Mouse (Mus musculus) E14TG2a.4 (cell line): ENCODE data around the gene Gosr2.
"Not testable (repeated sequence)": the region's sequence is repeated elsewhere in the genome, so short reads cannot be mapped to it uniquely, and the experiment has no call there.

Experiments
- H3K27me3 ChIP-seq: 2 replicates; pipeline ENCODE4 v1.6.1; 2014; ENCODE audit warnings: low read length, control low read depth; ENCODE audit not compliant: insufficient read depth
- H3K36me3 ChIP-seq: 2 replicates; pipeline ENCODE4 v1.6.1; 2014; ENCODE audit warnings: low read length, control low read depth; ENCODE audit not compliant: insufficient read depth
- H3K4me1 ChIP-seq: replicated peaks from 2 replicates; pipeline ENCODE4 v1.6.1; 2014; ENCODE audit warnings: low read depth, low read length, control low read depth
- H3K4me3 ChIP-seq: replicated peaks from 2 replicates; pipeline ENCODE4 v1.5.1; 2014; ENCODE audit warnings: mild to moderate bottlenecking, low read length
- H3K9me3 ChIP-seq: 2 replicates; pipeline ENCODE4 v1.6.1; 2014; ENCODE audit warnings: low read length, control low read depth
- CTCF ChIP-seq: conservative IDR thresholded peaks from 2 replicates; pipeline ENCODE4 v1.5.1; 2014; ENCODE audit warnings: low read length
- NANOG ChIP-seq: IDR thresholded peaks from 2 replicates; pipeline ENCODE4 v1.6.1; 2014; ENCODE audit warnings: borderline replicate concordance, low read length, mixed read lengths
- POU5F1 ChIP-seq: IDR thresholded peaks from 2 replicates; pipeline ENCODE4 v1.6.1; 2014; ENCODE audit warnings: low read length, borderline replicate concordance

Gosr2 gene

DNA sequence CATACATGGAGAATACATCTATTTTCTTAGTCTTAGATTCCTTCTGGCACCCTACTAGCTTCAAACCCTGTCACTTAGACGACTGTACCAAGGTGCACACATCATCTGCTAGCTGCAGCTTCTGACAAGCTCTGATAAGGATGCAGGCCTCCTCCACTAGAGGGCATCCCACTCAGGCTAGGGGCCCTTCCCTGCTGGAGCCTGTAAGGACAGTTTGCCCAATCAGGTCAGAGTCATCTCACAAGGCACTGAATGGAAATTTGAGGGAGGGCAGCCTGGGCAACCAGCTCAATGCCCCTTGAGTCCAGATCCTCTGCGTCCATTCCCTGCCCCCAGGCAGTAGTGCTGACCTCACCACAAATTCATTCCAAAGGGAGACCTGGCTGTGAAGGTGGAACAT, 20.7 kb downstream of the Gosr2 start:
- H3K4me1 ChIP-seq, H3K4me3 ChIP-seq, H3K9me3 ChIP-seq, H3K27me3 ChIP-seq: not testable (repeated sequence)
- TF ChIP-seq CTCF = peak; percentile 51
- peaks cover 64% of the 10 kb centered on the region for H3K36me3 ChIP-seq

DNA sequence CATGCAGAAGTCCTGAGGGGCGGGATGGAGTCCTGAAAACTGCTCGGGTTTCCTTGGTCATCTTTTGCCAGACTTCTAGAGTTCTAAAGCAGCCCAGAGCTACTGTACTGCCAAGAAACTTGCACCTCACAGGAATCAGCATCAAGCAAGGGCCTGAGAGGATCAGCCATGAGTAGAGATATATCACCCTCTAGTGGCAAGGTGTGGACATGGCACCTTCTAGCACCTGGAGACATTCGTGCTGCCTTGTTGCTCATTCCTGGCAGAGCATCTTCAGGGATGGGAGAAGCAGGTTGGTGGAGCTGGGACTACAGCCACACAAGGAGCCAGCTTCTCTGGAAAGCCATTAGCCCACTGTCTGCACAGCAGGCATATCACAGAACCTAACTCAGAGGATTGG, 22.1 kb downstream of the Gosr2 start:
- TF ChIP-seq CTCF (peak; percentile 95), POU5F1 (no peak), NANOG (no peak)
- no peaks in the 10 kb centered on the region for H3K4me1 ChIP-seq

DNA sequence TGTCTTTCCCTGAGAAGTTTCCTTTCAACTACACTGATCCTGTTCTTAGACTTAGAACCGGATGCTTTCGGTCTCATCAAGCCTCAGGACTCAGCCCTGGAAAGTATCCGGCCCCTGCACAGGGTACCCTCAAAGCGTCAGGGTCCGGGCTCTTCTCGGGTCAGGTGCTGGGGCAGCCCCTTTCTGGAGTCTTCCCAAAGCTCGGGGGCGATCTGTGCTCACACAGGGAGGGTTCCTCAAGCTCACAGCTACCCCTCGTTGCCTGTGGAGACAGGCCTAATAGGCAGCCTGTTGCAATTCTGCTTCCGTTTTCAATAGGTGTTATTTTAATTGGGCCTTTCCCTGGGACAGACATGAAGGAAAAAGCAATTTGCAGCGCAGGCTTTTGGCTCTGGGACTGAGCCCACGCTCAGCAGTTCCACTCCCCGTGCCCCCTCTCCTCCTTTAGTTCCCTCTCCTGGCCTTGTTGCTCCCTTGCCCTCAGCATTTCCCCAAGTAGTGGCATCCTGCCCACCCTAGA, 30.7 kb downstream of the Gosr2 start:
- Histone ChIP-seq H3K27me3 (peaks cover 12% of the 10 kb centered on the region; the same call in 1 of the 2 replicates), H3K4me3 (no peak overlapping the region), H3K9me3 (no peaks in the 10 kb centered on the region), H3K36me3 (no peaks in the 10 kb centered on the region), H3K4me1 (peaks cover 2% of the 10 kb centered on the region)
- no peak for TF ChIP-seq CTCF
- no peak for TF ChIP-seq NANOG
- no peak for TF ChIP-seq POU5F1

More for the DNA sequence above, 22.1 kb downstream of the Gosr2 start:
- Histone ChIP-seq H3K36me3 (peaks cover 49% of the 10 kb centered on the region), H3K4me3 (no peak overlapping the region), H3K9me3 (no peaks in the 10 kb centered on the region), H3K27me3 (no peaks in the 10 kb centered on the region)

DNA sequence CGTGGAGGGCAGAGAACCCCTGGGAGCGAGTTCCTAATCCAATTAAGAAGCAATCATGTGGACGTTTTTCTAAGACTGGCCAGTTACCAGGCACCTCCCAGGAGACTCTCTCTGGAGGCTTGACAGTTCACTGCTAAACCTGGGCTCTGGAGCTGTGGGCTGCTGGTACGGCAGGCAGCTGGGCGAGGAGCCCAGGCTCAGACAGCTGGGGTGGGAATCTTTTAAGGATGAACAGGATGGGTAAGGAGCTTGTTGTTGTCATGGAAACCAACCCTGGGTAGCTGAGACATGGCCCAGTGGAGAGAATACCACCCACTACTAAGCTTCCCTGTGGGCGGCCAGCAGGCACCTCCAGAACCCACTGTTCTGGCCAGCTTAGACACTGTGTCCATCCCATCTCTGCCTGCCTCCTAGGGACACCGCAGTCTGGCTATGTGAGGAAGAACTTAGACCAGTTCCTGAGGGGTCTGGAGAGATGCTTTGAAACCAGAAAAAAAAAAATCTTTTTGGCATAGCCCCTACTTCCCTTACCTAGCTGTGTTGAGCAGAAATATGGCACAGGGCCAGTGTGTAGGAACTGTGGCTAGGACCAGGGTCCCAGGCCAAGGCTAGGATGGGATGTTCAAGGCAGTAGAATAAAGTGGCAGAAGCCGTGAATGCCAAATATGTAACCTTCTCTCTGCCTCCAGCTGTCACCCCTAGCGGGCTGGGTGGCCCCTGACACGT, 31.4 kb downstream of the Gosr2 start:
- peaks cover 5% of the 10 kb centered on the region for H3K4me1 ChIP-seq
- H3K36me3 ChIP-seq = no peaks in the 10 kb centered on the region
- peaks cover 12% of the 10 kb centered on the region; the same call in 1 of the 2 replicates for H3K27me3 ChIP-seq
- H3K9me3 ChIP-seq = no peaks in the 10 kb centered on the region
- no peak overlapping the region for H3K4me3 ChIP-seq
- TF ChIP-seq POU5F1 (no peak), CTCF (no peak), NANOG (no peak)

DNA sequence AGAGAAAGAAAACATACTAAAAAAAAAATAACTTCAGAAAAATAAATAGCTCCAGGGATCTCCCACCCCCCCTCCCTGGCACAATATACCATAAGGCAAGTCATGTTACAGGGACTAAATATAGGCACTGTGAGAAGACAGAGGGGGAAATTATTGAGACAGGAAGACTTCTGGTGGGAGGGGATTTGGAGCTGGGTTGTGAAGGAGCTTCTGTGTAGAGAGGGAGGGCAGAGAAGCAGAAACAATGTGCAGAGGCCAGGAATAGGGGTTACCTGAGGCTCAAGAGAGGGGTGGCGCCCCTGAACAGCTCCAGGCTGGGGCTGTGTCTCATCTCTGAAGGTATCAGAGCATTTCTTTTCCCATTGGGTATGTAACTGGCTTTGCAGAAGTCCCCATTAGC, 32.0 kb downstream of the Gosr2 start:
- Histone ChIP-seq H3K4me1 (peaks cover 5% of the 10 kb centered on the region), H3K27me3 (peaks cover 15% of the 10 kb centered on the region), H3K36me3 (no peaks in the 10 kb centered on the region), H3K9me3 (no peaks in the 10 kb centered on the region), H3K4me3 (no peak overlapping the region)
- no peak for TF ChIP-seq NANOG
- no peak for TF ChIP-seq CTCF
- TF ChIP-seq POU5F1 = no peak

DNA sequence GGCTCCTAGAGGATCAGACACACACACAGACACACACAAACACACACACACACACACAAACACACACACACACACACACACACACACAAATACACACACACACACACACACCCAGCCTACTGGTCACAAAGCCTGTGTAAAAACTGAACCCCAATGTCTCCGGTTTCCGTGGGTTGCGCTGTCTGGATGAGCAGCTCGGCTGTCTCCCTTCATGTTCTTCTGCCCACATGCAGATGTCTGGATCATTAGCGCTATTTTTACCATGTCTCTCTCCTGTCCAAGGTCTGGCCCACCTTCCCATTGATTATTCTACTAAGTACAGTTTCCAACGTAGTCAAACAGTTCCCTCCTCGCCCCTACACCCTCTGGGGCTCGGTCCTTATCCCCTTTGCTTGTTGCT, 34.6 kb downstream of the Gosr2 start:
- no peak for TF ChIP-seq NANOG
- TF ChIP-seq CTCF = no peak
- TF ChIP-seq POU5F1 = no peak
- no peak overlapping the region for H3K4me3 ChIP-seq
- H3K4me1 ChIP-seq = peaks cover 5% of the 10 kb centered on the region
- no peaks in the 10 kb centered on the region for H3K9me3 ChIP-seq
- H3K27me3 ChIP-seq = peaks cover 24% of the 10 kb centered on the region
- no peaks in the 10 kb centered on the region for H3K36me3 ChIP-seq

DNA sequence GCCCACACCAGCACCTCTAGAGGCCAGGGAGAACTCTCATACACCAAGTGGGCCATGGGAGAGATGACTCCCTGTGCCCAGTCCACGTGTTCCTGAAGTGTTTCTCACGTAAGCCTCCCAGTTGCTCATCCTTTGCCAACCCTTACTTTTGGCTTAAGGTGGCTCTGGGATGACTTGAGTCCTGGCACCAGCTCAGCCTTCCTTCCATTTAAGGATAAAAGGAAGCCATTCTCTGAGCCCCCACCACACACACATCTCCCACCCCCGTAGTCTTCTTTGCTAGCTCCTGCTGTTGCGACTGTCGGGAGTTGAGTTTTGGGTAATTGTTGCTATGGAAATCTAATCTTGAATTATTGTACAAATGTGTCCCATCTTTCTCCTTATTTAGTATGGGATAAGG, 35.2 kb downstream of the Gosr2 start:
- Histone ChIP-seq H3K27me3 (peaks cover 26% of the 10 kb centered on the region), H3K36me3 (no peaks in the 10 kb centered on the region), H3K9me3 (no peaks in the 10 kb centered on the region), H3K4me1 (peaks cover 5% of the 10 kb centered on the region), H3K4me3 (no peak overlapping the region)
- TF ChIP-seq POU5F1 = no peak
- TF ChIP-seq CTCF = no peak
- TF ChIP-seq NANOG = no peak

DNA sequence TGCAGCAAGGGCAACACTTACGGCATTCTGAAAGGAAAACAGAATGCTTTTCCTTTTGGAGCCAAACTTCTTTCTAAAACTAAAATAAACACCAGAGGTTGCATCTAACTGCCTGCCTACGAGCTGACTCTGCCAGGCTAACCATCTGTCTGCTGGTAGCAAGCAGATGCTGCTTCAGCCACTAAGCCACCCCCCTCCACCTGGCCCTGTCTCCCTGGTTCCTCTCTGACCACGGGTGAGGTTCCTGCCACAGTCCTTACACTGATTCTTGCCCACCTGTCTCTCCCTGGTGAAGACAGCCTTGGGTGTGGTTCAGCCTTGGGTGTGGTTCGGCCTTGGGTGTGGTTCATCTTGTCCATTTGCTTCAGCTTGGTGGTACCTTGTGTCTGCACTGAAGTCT, 35.8 kb downstream of the Gosr2 start:
- Histone ChIP-seq H3K4me1 (peaks cover 5% of the 10 kb centered on the region), H3K4me3 (no peak overlapping the region), H3K27me3 (peaks cover 26% of the 10 kb centered on the region), H3K36me3 (no peaks in the 10 kb centered on the region), H3K9me3 (no peaks in the 10 kb centered on the region)
- TF ChIP-seq NANOG (no peak), POU5F1 (no peak)

DNA sequence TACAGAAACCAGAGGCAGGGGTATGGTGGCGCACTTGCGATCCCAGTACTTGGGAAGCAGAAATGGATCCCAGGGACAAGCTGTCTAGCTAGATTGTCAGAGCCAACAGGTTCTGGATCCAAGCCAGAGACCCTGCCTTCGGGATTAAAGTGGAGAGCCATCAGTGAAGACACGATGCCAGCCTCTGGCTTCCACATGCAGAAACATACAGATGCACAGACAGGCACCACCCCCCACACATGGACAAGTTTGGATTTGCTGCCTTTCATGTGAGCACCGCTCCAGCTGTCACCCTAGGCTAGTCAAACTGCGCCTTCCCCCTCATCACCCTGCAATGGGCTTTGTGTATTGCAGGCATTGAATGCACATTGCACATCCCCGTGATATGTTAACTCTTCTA, 39.5 kb downstream of the Gosr2 start:
- Histone ChIP-seq H3K9me3 (no peaks in the 10 kb centered on the region), H3K4me3 (no peak overlapping the region), H3K4me1 (peaks cover 5% of the 10 kb centered on the region), H3K36me3 (no peaks in the 10 kb centered on the region), H3K27me3 (peaks cover 53% of the 10 kb centered on the region)
- TF ChIP-seq POU5F1 (no peak), CTCF (no peak), NANOG (no peak)
